Mouse (Mus musculus) thymus, adult 18-20 months (tissue): ENCODE data around the gene Slc22a15.

Experiments
- DNase-seq, 2 experiments: peaks; one replicate each; pipeline ENCODE4 v3.0.0; 2022; ENCODE audit warnings: mixed read lengths in 2 of 2

The Slc22a15 gene

GRCm38 (mm10) chr3:101916525-101916924 is 7.7 kb downstream of the Slc22a15 start:
- DNase-seq, result no peak

GRCm38 (mm10) chr3:101915048-101915801 is 9.0 kb downstream of the Slc22a15 start:
- DNase-seq, result no peak

- DNase-seq, result no peak
Measured at GRCm38 (mm10) chr3:101914266-101914665, 10.0 kb downstream of the Slc22a15 start.

GRCm38 (mm10) chr3:101912041-101912440 is 12.2 kb downstream of the Slc22a15 start:
- DNase-seq, result no peak

GRCm38 (mm10) chr3:101907049-101907448 is 17.2 kb downstream of the Slc22a15 start:
- DNase-seq, result no peak

- no peak for DNase-seq
Measured at GRCm38 (mm10) chr3:101904776-101905175, 19.5 kb downstream of the Slc22a15 start.

- no peak for DNase-seq
Measured at GRCm38 (mm10) chr3:101903091-101903490, 21.2 kb downstream of the Slc22a15 start.

- no peak for DNase-seq
Measured at GRCm38 (mm10) chr3:101902344-101902743, 21.9 kb downstream of the Slc22a15 start.

- DNase-seq, result no peak
Measured at GRCm38 (mm10) chr3:101897377-101897974, 26.8 kb downstream of the Slc22a15 start.

GRCm38 (mm10) chr3:101896893-101897292 is 27.4 kb downstream of the Slc22a15 start:
- peak; percentile 53 to 62 for DNase-seq

- no peak for DNase-seq
Measured at GRCm38 (mm10) chr3:101895376-101895910, 28.8 kb downstream of the Slc22a15 start.

- DNase-seq, result no peak
Measured at GRCm38 (mm10) chr3:101885591-101885990, 38.7 kb downstream of the Slc22a15 start.

GRCm38 (mm10) chr3:101885041-101885440 is 39.2 kb downstream of the Slc22a15 start:
- no peak for DNase-seq

GRCm38 (mm10) chr3:101883902-101884301 is 40.4 kb downstream of the Slc22a15 start:
- no peak for DNase-seq

- DNase-seq, result no peak
Measured at GRCm38 (mm10) chr3:101881721-101882120, 42.5 kb downstream of the Slc22a15 start.

GRCm38 (mm10) chr3:101880818-101881217 is 43.4 kb downstream of the Slc22a15 start:
- DNase-seq, result no peak

GRCm38 (mm10) chr3:101878136-101878535 is 46.1 kb downstream of the Slc22a15 start:
- no peak for DNase-seq

GRCm38 (mm10) chr3:101876459-101877285 is 47.6 kb downstream of the Slc22a15 start:
- no peak for DNase-seq

GRCm38 (mm10) chr3:101875258-101875920 is 48.9 kb downstream of the Slc22a15 start:
- no peak for DNase-seq

GRCm38 (mm10) chr3:101873061-101873675 is 51.1 kb downstream of the Slc22a15 start:
- no peak for DNase-seq

GRCm38 (mm10) chr3:101871951-101872350 is 52.3 kb downstream of the Slc22a15 start:
- DNase-seq, result no peak

- DNase-seq, result no peak
Measured at GRCm38 (mm10) chr3:101867001-101867421, 57.2 kb downstream of the Slc22a15 start.
